Mouse (Mus musculus) v-Abl transformed pro-B cells (cell line): ENCODE results near the gene Fpr-rs3.

ENCODE experiments used
- in situ Hi-C, 2 experiments: fragments of 400-800 bp; cut with MboI; formaldehyde crosslinking; loops; one replicate each; pipeline ENCODE4 v1.15.1; 2025; ENCODE audit not compliant: unreplicated experiment in 2 of 2

The Fpr-rs3 gene

GRCm38 (mm10) chr17:20624777-20625176 is at the start of gene Fpr-rs3:
Gene Fpr-rs3, minus strand, starts transcription at chr17:20624877.
- in situ Hi-C loops, result no loop called here

- in situ Hi-C loops, result no loop called here
These were observed 28.4 kb downstream of the Fpr-rs3 start, which contains the start of gene Vmn2r110 for GRCm38 (mm10) chr17:20596323-20596722. Gene Vmn2r110, minus strand, starts transcription at chr17:20596423.
